Mouse (Mus musculus) lung, embryonic 16.5 days (tissue): Measurements from ENCODE around the gene Sorbs1. TPM values are rescaled to one million over a fixed set of nuclear protein-coding genes. Genes with fewer than 3 reads are reported as not detected.

Experiments used
- ATAC-seq: fragments of 200-750 bp; cut with Nextera tagmentation; 2 replicates; pipeline ENCODE4 v1.8.0; 2017; ENCODE audit warnings: low read depth, mild to moderate bottlenecking, moderate library complexity
- H3K27ac ChIP-seq: fragments of 300-500 bp; sonication (generic); 2 replicates; pipeline ENCODE4 v1.5.1; 2014; ENCODE audit warnings: mild to moderate bottlenecking, control low read depth, low read length
- H3K27me3 ChIP-seq: fragments of 300-500 bp; sonication (generic); 2 replicates; pipeline ENCODE4 v1.6.1; 2014; ENCODE audit warnings: low read depth, low read length, mixed read lengths; ENCODE audit not compliant: control insufficient read depth, insufficient read depth
- H3K36me3 ChIP-seq: fragments of 300-500 bp; sonication (generic); 2 replicates; pipeline ENCODE4 v1.6.1; 2014; ENCODE audit warnings: low read length; ENCODE audit not compliant: control insufficient read depth, insufficient read depth
- H3K4me1 ChIP-seq: fragments of 300-500 bp; sonication (generic); replicated peaks from 2 replicates; pipeline ENCODE4 v1.6.1; 2014; ENCODE audit warnings: low read length, mixed read lengths; ENCODE audit not compliant: control insufficient read depth, insufficient read depth
- H3K4me2 ChIP-seq: fragments of 300-500 bp; sonication (generic); 2 replicates; pipeline ENCODE4 v1.6.1; 2014; ENCODE audit warnings: low read depth, low read length, control low read depth
- H3K4me3 ChIP-seq: fragments of 300-500 bp; sonication (generic); 2 replicates; pipeline ENCODE4 v1.5.1; 2014; ENCODE audit warnings: mild to moderate bottlenecking, low read length, control low read depth
- H3K9ac ChIP-seq: fragments of 300-500 bp; sonication (generic); 2 replicates; pipeline ENCODE4 v1.6.1; 2014; ENCODE audit warnings: low read length, control low read depth
- H3K9me3 ChIP-seq: fragments of 300-500 bp; sonication (generic); 2 replicates; pipeline ENCODE4 v1.6.1; 2016; ENCODE audit warnings: low read length; ENCODE audit not compliant: control insufficient read depth
- WGBS: fragments of 180-500 bp; shearing (Covaris S2); extraction: QIAGEN DNeasy Blood & Tissue Kit; methylation state at CpG from one replicate; pipeline ENCODE4 v1.1.7; 2014; 5-methylcytosine and 5-hydroxymethylcytosine counted together
- polyA plus RNA-seq: library from polyadenylated mRNA; unstranded; fragments of >200 nt; fragmentation: Nextera tagmentation; extraction: Ambion mirVana; gene quantifications from 2 replicates; pipeline ENCODE4 v1.2.1, GENCODE M21; 2015

The Sorbs1 gene
- polyA plus RNA-seq, 1 experiment from 2014 or later = 51.5 TPM

DNA sequence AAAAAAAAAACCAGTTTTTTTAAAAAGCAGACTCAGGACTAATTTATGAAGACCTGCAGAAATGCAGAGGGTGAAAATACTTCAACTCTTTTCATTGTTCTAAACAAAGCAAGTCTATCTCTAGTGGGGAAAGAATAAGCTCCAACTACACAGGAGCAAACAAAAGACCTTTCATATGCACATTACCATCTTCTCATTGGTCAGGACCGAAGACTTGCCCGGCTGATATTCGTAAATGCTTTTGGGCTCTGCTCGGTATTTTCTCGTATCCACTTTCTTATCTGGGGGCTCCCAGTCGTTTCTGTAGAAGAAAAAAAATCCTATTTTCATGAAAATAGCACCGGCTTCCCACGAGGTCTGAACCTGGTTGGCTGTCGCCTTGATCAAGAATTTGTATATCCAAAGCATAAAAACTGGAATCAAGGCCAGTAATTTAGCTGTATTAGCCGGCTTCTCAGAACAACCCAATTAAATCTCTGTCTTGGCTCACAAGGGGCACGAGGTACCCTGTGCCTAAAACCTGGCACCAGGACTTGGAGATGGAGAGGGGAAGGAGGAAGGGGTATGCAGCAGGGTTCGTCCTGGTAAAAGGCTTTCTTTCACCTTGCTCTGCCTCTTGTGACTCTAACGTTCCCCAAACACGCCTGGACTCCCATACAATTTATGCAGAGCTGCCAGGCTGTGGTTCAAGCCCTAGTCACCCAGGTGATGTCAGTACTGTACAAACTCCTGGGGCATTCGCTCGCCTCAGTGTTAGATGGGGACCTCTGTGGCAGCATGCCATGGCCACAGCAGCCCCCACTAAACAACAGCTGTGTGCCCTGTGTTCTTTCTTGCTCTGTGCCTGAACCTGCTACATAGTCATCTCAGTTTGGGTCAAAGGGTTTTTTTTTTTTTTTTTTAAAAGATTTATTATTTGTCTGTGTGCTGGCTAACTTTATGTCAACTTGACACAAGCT is 163.6 kb downstream of the Sorbs1 start:
- Histone ChIP-seq H3K9ac (no peak overlapping the region), H3K4me3 (no peak overlapping the region), H3K27ac (no peak overlapping the region), H3K27me3 (no peaks in the 10 kb centered on the region), H3K4me2 (no peak overlapping the region), H3K4me1 (peaks cover 7% of the 10 kb centered on the region), H3K9me3 (no peaks in the 10 kb centered on the region), H3K36me3 (no peaks in the 10 kb centered on the region; the same call in 1 of the 2 replicates)
- no peak for ATAC-seq
- WGBS = 67% methylated on average over 16 of the region's 16 CpGs

DNA sequence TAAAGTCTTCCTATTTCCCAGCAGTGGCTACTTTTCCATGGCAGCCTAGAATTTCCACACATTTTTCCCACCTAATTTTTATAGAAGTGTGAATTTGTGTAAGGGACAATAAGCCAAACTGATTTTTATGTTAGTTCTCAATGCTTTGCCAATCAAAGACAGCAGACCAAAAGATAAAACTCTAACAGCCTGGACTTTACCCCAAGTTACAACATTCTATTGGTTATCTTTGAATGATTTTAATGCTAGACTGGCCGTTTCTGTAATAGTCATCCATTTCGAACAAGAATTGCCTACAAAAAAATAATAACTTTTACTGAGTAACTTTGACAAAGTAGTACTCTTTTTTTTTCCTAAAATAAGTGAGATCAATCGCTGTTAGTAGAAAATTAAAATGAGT is 164.3 kb downstream of the Sorbs1 start:
- Histone ChIP-seq H3K9ac (no peak overlapping the region), H3K27me3 (no peaks in the 10 kb centered on the region), H3K36me3 (no peaks in the 10 kb centered on the region; the same call in 1 of the 2 replicates), H3K4me3 (no peak overlapping the region), H3K4me1 (peaks cover 7% of the 10 kb centered on the region), H3K4me2 (no peak overlapping the region), H3K9me3 (no peaks in the 10 kb centered on the region), H3K27ac (no peak overlapping the region)
- no peak for ATAC-seq
- WGBS = 72% methylated on average over 3 of the region's 3 CpGs

DNA sequence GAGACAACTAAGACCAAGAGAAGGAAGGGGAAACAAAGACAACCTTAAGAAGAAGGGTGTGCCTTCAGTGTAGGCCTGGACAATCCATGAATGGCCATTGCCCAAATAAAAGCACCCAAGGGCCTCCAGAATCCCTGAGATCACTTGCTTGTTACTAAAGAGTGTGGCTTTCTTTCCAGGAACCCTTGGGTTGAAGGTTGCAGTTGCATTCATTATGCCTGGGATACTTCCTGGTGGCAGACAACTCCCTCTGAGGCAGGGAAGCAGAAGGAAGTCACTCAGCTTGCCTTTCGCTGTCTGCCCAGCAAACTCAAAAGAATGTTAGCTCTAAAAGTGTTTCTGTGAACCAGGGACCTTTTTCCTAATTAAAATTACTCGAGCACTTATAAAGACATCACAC is 164.9 kb downstream of the Sorbs1 start:
- no peak overlapping the region for H3K27ac ChIP-seq

DNA sequence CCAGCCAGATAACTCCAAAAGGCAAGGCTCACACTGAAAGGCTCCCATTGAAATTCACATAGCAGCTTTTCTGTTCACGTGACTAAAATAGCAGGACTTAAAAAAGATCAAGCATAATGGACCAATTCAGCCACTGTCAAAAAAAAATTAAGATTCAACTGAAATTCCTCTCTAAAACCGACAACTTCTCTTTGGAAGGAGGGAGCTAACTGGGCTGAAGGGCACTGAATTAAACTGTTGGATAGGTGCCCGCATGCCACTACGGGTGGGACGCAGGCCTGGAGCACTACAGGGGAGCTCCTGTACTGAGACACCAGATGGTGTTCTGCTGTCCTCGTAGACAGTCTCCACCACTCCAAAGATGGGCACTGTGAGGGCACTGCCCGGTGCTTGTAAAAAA is 165.4 kb downstream of the Sorbs1 start:
- peaks cover 7% of the 10 kb centered on the region for H3K4me1 ChIP-seq
- H3K27me3 ChIP-seq = no peaks in the 10 kb centered on the region
- no peak overlapping the region for H3K27ac ChIP-seq
- H3K9me3 ChIP-seq = no peaks in the 10 kb centered on the region
- H3K36me3 ChIP-seq = no peaks in the 10 kb centered on the region; the same call in 1 of the 2 replicates
- H3K4me3 ChIP-seq = no peak overlapping the region
- ATAC-seq = peak; percentile 48; the same call in 1 of the 2 replicates
- no peak overlapping the region for H3K9ac ChIP-seq
- 61% methylated on average over 7 of the region's 7 CpGs for WGBS
- H3K4me2 ChIP-seq = no peak overlapping the region

More for the DNA sequence above, 164.9 kb downstream of the Sorbs1 start:
- Histone ChIP-seq H3K36me3 (no peaks in the 10 kb centered on the region; the same call in 1 of the 2 replicates), H3K9ac (no peak overlapping the region), H3K4me3 (no peak overlapping the region), H3K9me3 (no peaks in the 10 kb centered on the region), H3K4me2 (no peak overlapping the region), H3K4me1 (peaks cover 7% of the 10 kb centered on the region), H3K27me3 (no peaks in the 10 kb centered on the region)
- 62% methylated on average over 2 of the region's 2 CpGs for WGBS
- no peak for ATAC-seq

DNA sequence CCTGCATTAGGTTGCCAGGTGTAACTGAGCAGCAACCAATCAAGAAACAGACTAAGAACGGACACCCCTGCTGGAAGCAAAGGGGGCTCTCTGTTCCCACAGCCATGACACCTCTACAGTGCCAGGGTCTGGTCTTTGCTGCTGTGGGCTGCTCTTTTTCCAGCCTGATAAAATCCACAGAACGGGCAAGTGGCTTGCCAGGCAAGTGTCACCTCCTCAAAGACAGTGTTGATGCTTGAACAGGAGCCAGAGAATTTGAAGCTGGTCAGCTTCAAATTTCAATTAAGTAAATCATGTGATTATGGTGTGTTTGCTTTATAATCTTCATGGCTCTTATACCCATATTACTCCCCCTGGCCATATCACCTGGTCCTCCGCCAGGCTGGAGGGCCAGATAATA is 166.7 kb downstream of the Sorbs1 start:
- Histone ChIP-seq H3K9ac (no peak overlapping the region), H3K4me1 (peaks cover 7% of the 10 kb centered on the region), H3K27ac (peak overlapping the region; percentile 55; the same call in 1 of the 2 replicates), H3K36me3 (no peaks in the 10 kb centered on the region; the same call in 1 of the 2 replicates), H3K4me2 (no peak overlapping the region), H3K27me3 (no peaks in the 10 kb centered on the region), H3K9me3 (no peaks in the 10 kb centered on the region), H3K4me3 (no peak overlapping the region)
- ATAC-seq = peak; percentile 23; the same call in 1 of the 2 replicates
- WGBS = 44% methylated on average over 3 of the region's 3 CpGs

DNA sequence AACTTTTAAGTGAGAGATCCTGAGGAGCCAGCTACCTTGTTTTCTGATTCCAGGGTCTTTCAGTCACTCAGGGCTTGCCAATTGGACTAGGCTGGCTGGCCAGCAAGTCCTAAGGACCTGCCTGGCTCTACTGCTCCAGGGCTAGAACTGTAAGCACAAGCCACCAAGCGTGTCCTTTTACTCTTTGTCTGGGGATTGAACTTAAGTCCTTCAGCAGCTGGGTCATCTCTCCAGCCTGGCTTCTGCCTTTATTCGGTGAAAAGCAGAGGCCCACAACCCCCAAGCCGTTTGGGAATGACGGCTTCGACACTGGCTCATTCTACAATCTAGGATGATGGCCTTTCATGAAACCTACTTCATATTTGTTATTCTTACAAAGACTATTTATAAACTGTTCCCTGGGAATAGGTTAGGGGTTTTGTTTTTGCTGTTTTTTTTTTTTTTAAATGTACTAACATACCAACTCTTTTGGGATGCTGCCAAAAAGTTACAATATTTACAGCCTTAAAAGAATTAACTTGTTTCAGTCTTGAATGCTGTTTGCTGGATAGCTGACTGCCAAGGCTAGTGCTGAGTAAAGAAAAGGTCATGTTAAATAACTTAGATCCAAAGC is 167.2 kb downstream of the Sorbs1 start:
- peak; percentile 55 for ATAC-seq

DNA sequence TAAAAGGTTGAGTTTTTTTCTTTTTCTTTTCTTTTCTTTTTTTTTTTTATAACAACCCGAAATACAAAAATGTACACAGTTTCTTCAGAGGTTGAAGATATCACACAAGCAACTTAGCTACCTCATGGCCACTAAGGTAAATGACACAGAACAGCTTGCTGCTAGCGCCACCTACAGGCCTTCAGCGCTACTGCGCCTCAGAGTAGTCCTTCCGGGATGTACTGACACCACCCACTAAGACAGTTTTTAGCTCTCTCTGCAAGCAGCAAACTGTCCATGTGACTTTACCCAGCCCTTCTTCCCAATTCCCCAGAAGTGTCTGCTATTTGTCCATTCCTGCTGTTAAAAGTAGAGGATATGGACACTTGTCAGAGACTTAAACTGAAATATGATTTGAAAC is 167.9 kb downstream of the Sorbs1 start:
- no peak overlapping the region for H3K4me3 ChIP-seq
- H3K36me3 ChIP-seq = no peaks in the 10 kb centered on the region
- H3K4me1 ChIP-seq = peaks cover 10% of the 10 kb centered on the region
- no peaks in the 10 kb centered on the region for H3K9me3 ChIP-seq
- no peak overlapping the region for H3K9ac ChIP-seq
- H3K27ac ChIP-seq = 0 out of 2 replicates have a peak overlapping the region, but pooled peaks have one; percentile 53
- no peaks in the 10 kb centered on the region for H3K27me3 ChIP-seq
- no peak for ATAC-seq
- WGBS = 22% methylated on average over 5 of the region's 5 CpGs
- no peak overlapping the region for H3K4me2 ChIP-seq

More for the DNA sequence above, 167.2 kb downstream of the Sorbs1 start:
- Histone ChIP-seq H3K36me3 (no peaks in the 10 kb centered on the region; the same call in 1 of the 2 replicates), H3K4me3 (no peak overlapping the region), H3K9ac (no peak overlapping the region), H3K27me3 (no peaks in the 10 kb centered on the region), H3K9me3 (no peaks in the 10 kb centered on the region), H3K4me2 (no peak overlapping the region), H3K27ac (peak overlapping the region; percentile 55; the same call in 1 of the 2 replicates), H3K4me1 (peaks cover 7% of the 10 kb centered on the region)
- WGBS = 37% methylated on average over 5 of the region's 5 CpGs

DNA sequence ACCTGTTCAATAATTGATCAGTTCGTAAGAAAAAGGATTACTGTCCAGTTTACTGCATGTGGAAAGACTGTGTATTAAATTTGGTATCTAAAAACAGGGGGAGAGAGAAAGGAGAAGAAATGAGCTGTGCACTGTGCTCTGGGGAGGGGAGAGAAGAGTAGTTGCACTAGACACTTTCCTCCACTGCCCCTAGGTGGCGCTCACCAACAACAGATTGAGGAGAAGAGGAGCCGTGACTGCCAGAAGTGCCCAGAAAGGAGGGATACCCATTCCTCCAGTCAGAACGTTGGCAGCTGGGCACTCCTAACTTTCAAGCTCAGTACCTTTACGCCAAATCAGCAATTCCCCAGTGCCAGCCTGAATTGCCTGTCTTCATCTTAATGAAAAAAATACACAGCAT is 170.6 kb downstream of the Sorbs1 start:
- no peak overlapping the region for H3K27ac ChIP-seq
- H3K27me3 ChIP-seq = no peaks in the 10 kb centered on the region
- H3K9me3 ChIP-seq = no peaks in the 10 kb centered on the region
- no peak overlapping the region for H3K9ac ChIP-seq
- H3K4me1 ChIP-seq = peaks cover 10% of the 10 kb centered on the region
- no peaks in the 10 kb centered on the region for H3K36me3 ChIP-seq
- H3K4me2 ChIP-seq = no peak overlapping the region
- 8% methylated on average over 5 of the region's 5 CpGs for WGBS
- H3K4me3 ChIP-seq = no peak overlapping the region
- peak; percentile 57 for ATAC-seq

DNA sequence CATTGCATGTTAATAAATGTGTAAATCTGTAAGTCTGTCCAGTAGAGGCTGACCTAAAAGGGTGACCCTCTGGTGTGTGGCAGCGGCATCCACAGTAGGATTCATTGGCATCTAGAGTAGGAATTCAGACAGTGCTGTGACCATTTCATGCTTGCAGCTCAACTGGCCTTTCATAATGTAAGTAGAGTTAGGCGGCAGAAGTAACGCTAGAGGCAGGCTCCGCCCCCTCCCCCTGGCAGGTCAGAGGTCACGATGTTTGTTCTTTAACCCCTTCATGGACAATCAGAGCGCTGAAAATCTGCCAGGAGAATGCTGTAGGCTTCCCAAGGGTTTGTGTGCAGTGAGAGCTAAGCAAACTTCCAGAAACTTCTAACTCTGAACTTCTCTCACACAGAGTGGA is 172.4 kb downstream of the Sorbs1 start:
- ATAC-seq = peak; percentile 24; the same call in 1 of the 2 replicates
- H3K27me3 ChIP-seq = no peaks in the 10 kb centered on the region
- H3K9ac ChIP-seq = no peak overlapping the region
- H3K9me3 ChIP-seq = no peaks in the 10 kb centered on the region
- H3K27ac ChIP-seq = no peak overlapping the region
- no peak overlapping the region for H3K4me2 ChIP-seq
- no peak overlapping the region for H3K4me3 ChIP-seq
- H3K4me1 ChIP-seq = peaks cover 3% of the 10 kb centered on the region; the same call in 1 of the 2 replicates
- 14% methylated on average over 6 of the region's 6 CpGs for WGBS
- H3K36me3 ChIP-seq = no peaks in the 10 kb centered on the region
